Mouse (Mus musculus) liver, embryonic 16.5 days (tissue): ENCODE measurements around the gene Rita1. TPM values are rescaled to one million over a fixed set of nuclear protein-coding genes. Genes with fewer than 3 reads are reported as not detected.

Experiments
- ATAC-seq: fragments of 200-750 bp; cut with Nextera tagmentation; 2 replicates; pipeline ENCODE4 v1.8.0; 2017; ENCODE audit warnings: low read depth, mild to moderate bottlenecking, moderate number of reproducible peaks, moderate library complexity
- H3K27ac ChIP-seq: fragments of 300-500 bp; sonication (generic); 2 replicates; pipeline ENCODE4 v1.5.1; 2014; ENCODE audit warnings: mild to moderate bottlenecking, low read length
- H3K27me3 ChIP-seq: fragments of 300-500 bp; sonication (generic); 2 replicates; pipeline ENCODE4 v1.6.1; 2014; ENCODE audit warnings: low read depth, low read length, mixed read lengths; ENCODE audit not compliant: control insufficient read depth, insufficient read depth
- H3K36me3 ChIP-seq: fragments of 300-500 bp; sonication (generic); 2 replicates; pipeline ENCODE4 v1.6.1; 2014; ENCODE audit warnings: mild to moderate bottlenecking; ENCODE audit not compliant: control insufficient read depth, insufficient read depth
- H3K4me1 ChIP-seq: fragments of 300-500 bp; sonication (generic); 2 replicates; pipeline ENCODE4 v1.6.1; 2014; ENCODE audit warnings: low read depth, low read length, mixed read lengths; ENCODE audit not compliant: control insufficient read depth
- H3K4me2 ChIP-seq: fragments of 300-500 bp; sonication (generic); 2 replicates; pipeline ENCODE4 v1.6.1; 2014; ENCODE audit warnings: low read depth, low read length, mixed read lengths
- H3K4me3 ChIP-seq: fragments of 300-500 bp; sonication (generic); 2 replicates; pipeline ENCODE4 v1.5.1; 2014; ENCODE audit warnings: low read depth, mild to moderate bottlenecking, low read length
- H3K9ac ChIP-seq: fragments of 300-500 bp; sonication (generic); 2 replicates; pipeline ENCODE4 v1.6.1; 2014; ENCODE audit warnings: low read depth, low read length
- H3K9me3 ChIP-seq: fragments of 300-500 bp; sonication (generic); replicated peaks from 2 replicates; pipeline ENCODE4 v1.6.1; 2016; ENCODE audit warnings: low read length; ENCODE audit not compliant: control insufficient read depth
- WGBS: fragments of 180-500 bp; shearing (Covaris S2); extraction: QIAGEN DNeasy Blood & Tissue Kit; methylation state at CpG from one replicate; pipeline ENCODE4 v1.1.7; 2014; ENCODE audit not compliant: insufficient replicate concordance; 5-methylcytosine and 5-hydroxymethylcytosine counted together
- polyA plus RNA-seq: library from polyadenylated mRNA; unstranded; fragments of >200 nt; fragmentation: Nextera tagmentation; extraction: Ambion mirVana; gene quantifications from 2 replicates; pipeline ENCODE4 v1.2.1, GENCODE M21; 2015

The Rita1 gene
- polyA plus RNA-seq, 1 experiment from 2014 or later, result 3.7 TPM

- no peak for ATAC-seq
- Histone ChIP-seq H3K4me3 (no peak overlapping the region), H3K36me3 (peaks cover 3% of the 10 kb centered on the region; the same call in 1 of the 2 replicates), H3K4me1 (peaks cover 21% of the 10 kb centered on the region), H3K27me3 (no peaks in the 10 kb centered on the region), H3K9me3 (peaks cover 2% of the 10 kb centered on the region; the same call in 1 of the 2 replicates), H3K9ac (no peak overlapping the region; the same call in 1 of the 2 replicates), H3K27ac (no peak overlapping the region), H3K4me2 (peak overlapping the region; percentile 98)
- 87% methylated on average over 5 of the region's 5 CpGs for WGBS
Measured at GRCm38 (mm10) chr5:120610906-120611305, 1.5 kb downstream of the Rita1 start.

DNA sequence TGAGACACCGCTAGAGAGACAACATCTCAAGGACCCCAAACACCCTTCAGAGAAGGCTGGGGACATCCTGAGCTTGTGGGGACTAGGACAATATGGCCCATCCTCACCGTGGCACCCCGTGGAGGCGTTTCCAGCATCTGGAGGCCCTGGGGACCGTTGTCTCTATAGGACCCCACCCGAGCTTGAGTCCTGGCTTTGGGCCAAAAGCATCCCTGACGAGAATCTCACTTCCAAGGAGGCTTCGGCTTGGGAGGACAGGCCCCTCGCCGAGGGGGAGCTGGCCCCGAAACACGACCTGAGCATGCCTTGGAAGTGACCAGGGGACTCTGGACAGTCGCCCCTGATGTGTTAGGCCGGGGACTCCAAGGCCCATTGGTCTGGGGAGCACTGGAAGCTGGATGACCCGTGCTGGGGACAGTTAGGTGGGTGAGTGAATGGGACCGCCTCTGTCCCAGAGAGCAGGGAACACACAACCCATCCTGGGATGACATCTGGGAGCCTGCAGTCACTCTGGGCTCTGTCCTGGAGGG, 3.1 kb downstream of the Rita1 start:
- 77% methylated on average over 16 of the region's 16 CpGs for WGBS

GRCm38 (mm10) chr5:120607335-120607734, 5.1 kb downstream of the Rita1 start:
- Histone ChIP-seq H3K9me3 (no peaks in the 10 kb centered on the region), H3K4me3 (no peak overlapping the region), H3K9ac (no peak overlapping the region), H3K4me1 (peaks cover 19% of the 10 kb centered on the region), H3K4me2 (no peak overlapping the region), H3K36me3 (no peaks in the 10 kb centered on the region), H3K27me3 (no peaks in the 10 kb centered on the region), H3K27ac (no peak overlapping the region)
- 76% methylated on average over 3 of the region's 3 CpGs for WGBS
- no peak for ATAC-seq

More for the DNA sequence above, 3.1 kb downstream of the Rita1 start:
- H3K27ac ChIP-seq, result no peak overlapping the region
- no peak overlapping the region for H3K9ac ChIP-seq
- no peak overlapping the region for H3K4me2 ChIP-seq
- H3K9me3 ChIP-seq, result no peaks in the 10 kb centered on the region
- peaks cover 27% of the 10 kb centered on the region for H3K4me1 ChIP-seq
- ATAC-seq, result no peak
- no peak overlapping the region for H3K4me3 ChIP-seq
- H3K36me3 ChIP-seq, result no peaks in the 10 kb centered on the region
- H3K27me3 ChIP-seq, result no peaks in the 10 kb centered on the region

DNA sequence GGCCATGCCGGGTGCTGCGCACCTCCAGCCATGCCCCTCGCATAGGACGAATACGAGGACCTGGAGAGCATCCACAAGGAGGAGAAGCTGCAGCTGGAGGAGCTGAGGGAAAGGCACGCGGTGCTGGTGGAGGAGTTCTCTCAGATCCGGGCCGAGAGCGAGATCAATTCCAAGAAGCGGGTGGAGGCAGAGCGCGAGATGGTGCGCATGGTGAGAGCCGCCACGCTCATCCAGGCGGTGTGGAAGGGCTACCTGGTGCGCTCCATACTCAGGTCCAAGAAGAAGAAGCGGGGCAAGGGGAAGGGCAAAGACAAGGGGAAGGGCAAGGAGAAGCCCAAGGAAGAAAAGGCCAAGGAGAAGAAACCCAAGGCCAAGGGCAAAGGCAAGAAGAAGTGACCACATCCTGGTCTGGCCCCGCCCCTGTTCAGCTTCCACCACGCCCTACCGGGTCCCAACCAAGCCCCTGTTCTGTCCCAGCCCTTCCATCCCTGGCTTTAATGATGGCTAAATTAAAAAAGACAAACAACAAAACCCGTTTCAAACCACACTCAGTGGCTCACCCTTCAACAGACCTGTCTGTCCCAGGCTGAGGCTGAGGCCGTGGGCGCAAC, 5.7 kb downstream of the Rita1 start:
- no peaks in the 10 kb centered on the region for H3K36me3 ChIP-seq
- ATAC-seq, result no peak
- no peaks in the 10 kb centered on the region for H3K27me3 ChIP-seq
- H3K4me1 ChIP-seq, result peaks cover 14% of the 10 kb centered on the region
- H3K27ac ChIP-seq, result no peak overlapping the region
- no peak overlapping the region for H3K9ac ChIP-seq
- H3K9me3 ChIP-seq, result no peaks in the 10 kb centered on the region
- H3K4me2 ChIP-seq, result no peak overlapping the region
- WGBS, result 67% methylated on average over 25 of the region's 25 CpGs
- no peak overlapping the region for H3K4me3 ChIP-seq

- Histone ChIP-seq H3K27ac (no peak overlapping the region), H3K36me3 (no peaks in the 10 kb centered on the region), H3K4me1 (peaks cover 11% of the 10 kb centered on the region), H3K9ac (no peak overlapping the region; the same call in 1 of the 2 replicates), H3K4me2 (peak overlapping the region; percentile 61), H3K4me3 (peak overlapping the region; percentile 35), H3K27me3 (no peaks in the 10 kb centered on the region), H3K9me3 (no peaks in the 10 kb centered on the region)
- peak; percentile 71 for ATAC-seq
- WGBS, result under 1% methylated on average over 8 of the region's 8 CpGs
Measured at GRCm38 (mm10) chr5:120605688-120606087, 6.7 kb downstream of the Rita1 start.

DNA sequence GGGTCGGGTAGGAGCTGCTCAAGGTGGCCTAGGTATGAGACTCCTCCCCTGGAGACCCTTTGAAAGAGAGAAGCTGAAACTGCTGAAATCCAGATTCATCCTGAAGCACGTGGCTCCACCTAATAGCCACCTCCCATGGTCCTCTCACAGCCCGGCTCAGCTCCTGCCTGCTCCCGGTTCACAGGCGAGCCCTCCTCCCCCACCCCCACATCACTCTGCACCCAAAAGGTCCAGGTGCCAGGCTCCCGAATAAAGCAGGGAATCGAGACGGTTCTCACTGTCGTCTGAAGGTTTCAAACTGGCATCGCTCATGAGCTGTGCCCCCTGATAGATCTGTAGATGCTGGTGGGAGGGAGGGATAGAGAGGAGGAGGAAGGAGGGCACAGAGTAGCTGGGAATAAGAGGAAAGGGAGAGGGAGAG, 7.1 kb downstream of the Rita1 start:
- H3K27me3 ChIP-seq, result no peaks in the 10 kb centered on the region
- 0 out of 2 replicates have a peak, but pooled peaks have one; percentile 9 for ATAC-seq
- H3K4me3 ChIP-seq, result peak overlapping the region; percentile 35
- H3K4me1 ChIP-seq, result peaks cover 16% of the 10 kb centered on the region
- 4% methylated on average over 10 of the region's 10 CpGs for WGBS
- no peak overlapping the region; the same call in 1 of the 2 replicates for H3K27ac ChIP-seq
- no peaks in the 10 kb centered on the region for H3K36me3 ChIP-seq
- peak overlapping the region; percentile 23; the same call in 1 of the 2 replicates for H3K9ac ChIP-seq
- H3K4me2 ChIP-seq, result peak overlapping the region; percentile 61
- no peaks in the 10 kb centered on the region for H3K9me3 ChIP-seq

DNA sequence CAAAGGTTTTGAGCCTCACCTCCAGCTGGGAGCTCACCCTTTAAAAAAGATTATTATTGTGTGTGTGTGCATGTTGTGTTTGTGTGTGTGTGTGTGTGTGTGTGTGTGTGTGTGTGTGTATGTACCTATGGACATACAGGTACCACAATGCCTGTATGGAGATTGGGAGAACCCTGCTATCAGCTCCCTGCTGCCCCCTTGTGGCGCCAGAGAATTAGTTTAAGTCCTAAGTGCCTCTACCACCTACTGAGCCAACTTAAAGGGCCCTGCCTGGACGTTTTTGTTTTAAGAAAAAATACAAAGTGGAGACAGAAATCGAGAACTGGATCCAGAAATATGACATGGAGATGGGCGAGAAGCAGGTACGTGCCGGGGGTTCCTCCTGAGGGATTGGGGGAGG, 7.5 kb downstream of the Rita1 start:
- Histone ChIP-seq H3K27me3 (no peaks in the 10 kb centered on the region), H3K9me3 (no peaks in the 10 kb centered on the region), H3K4me3 (peak overlapping the region; percentile 35), H3K4me2 (peak overlapping the region; percentile 61), H3K27ac (no peak overlapping the region), H3K36me3 (no peaks in the 10 kb centered on the region), H3K9ac (peak overlapping the region; percentile 23; the same call in 1 of the 2 replicates), H3K4me1 (peaks cover 20% of the 10 kb centered on the region)
- WGBS, result 2% methylated on average over 6 of the region's 6 CpGs
- ATAC-seq, result peak; percentile 41

GRCm38 (mm10) chr5:120603515-120603914, 8.9 kb downstream of the Rita1 start:
- Histone ChIP-seq H3K4me3 (no peak overlapping the region), H3K9me3 (no peaks in the 10 kb centered on the region), H3K27me3 (no peaks in the 10 kb centered on the region), H3K36me3 (no peaks in the 10 kb centered on the region), H3K27ac (no peak overlapping the region), H3K4me2 (no peak overlapping the region), H3K4me1 (peaks cover 33% of the 10 kb centered on the region), H3K9ac (no peak overlapping the region)
- 82% methylated on average over 7 of the region's 7 CpGs for WGBS
- no peak for ATAC-seq

GRCm38 (mm10) chr5:120602210-120602609, 10.2 kb downstream of the Rita1 start:
- peaks cover 33% of the 10 kb centered on the region for H3K4me1 ChIP-seq
- no peak overlapping the region for H3K4me3 ChIP-seq
- H3K9me3 ChIP-seq, result no peaks in the 10 kb centered on the region
- no peak for ATAC-seq
- no peak overlapping the region for H3K9ac ChIP-seq
- no peaks in the 10 kb centered on the region for H3K36me3 ChIP-seq
- 86% methylated on average over 12 of the region's 12 CpGs for WGBS
- H3K4me2 ChIP-seq, result no peak overlapping the region
- no peak overlapping the region for H3K27ac ChIP-seq
- H3K27me3 ChIP-seq, result no peaks in the 10 kb centered on the region
